Mouse (Mus musculus) cerebellum, adult 8-10 months (tissue): Measurements from ENCODE around the gene Usmg5.

ENCODE experiments used
- DNase-seq: peaks from one replicate; pipeline ENCODE4 v3.0.0; 2022

The Usmg5 gene

DNA sequence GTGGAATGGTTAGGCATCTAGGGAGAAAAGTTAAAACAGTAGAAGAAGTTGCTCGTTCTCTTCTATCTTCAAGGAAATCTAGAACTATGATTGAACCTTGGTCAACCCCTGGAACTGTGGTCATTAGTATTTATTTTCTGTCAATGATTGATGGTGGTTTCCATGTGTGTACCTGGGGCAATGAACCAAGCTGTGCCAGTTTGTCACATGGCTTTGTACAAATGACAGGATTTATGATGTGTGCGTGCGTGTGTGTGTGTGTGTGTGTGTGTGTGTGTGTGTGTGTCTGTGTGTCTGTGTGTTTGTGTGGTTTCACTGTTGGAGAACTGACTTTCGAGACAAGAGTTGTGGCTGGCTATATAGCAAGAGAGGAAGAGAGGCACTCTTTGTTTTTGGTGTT is 37.0 kb downstream of the Usmg5 start:
- DNase-seq = no peak

DNA sequence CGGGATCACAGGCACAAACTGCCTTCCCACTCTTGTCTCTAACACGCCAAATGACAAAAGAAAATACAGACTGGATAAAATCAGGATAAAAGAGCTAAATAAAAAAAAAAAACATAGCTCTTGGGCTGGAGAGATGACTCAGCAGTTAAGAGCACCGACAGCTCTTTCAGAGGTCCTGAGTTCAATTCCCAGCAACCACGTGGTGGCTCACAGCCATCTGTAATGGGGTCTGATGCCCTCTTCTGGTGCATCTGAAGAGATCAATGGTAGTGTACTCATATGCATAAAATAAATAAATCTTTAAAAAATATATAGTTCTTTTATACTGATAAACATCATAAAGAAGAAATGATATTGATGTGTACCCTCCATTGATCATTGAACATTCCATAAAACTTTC is 37.5 kb downstream of the Usmg5 start:
- DNase-seq = no peak

DNA sequence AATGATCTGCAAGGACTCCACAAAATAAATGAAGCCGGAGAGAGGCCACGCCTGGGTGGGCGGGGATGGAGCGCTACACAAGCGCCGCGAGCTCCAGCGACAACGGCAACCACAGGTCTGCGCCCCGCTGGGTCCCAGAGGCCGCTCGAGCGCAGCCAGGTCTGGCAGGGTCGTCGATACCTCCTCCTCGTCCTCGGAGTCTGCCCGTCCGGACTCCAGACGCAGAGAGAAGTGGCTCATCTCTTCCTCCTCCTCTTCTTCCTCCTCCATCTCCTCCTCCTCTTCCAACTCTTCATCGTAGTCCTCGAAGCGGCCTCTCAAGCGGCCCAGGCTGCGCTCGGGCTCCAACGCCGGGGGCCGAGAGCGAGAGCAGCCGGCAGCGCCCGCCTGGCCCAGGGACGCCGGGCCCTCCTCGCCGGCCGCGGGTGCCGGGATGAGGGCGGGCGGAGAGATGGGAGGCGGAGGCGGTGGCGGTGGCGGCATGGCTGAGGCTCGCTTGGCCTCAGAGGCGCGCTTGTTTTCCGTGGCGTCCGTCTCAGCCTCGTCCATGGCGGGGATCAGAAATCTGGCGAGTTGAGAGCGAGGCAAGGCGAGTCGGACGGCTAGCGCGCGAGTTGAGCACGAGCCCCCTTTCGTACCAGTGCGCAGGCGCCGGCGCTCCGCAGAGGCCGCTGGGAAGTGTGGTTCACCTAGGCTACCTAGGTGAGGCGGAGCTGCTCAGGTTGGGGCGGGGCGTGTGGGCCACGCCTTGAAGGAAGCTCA is 40.0 kb downstream of the Usmg5 start, which contains the start of gene Pcgf6:
Pcgf6 (minus strand) TSS at position 636 of the 762 bp plus-strand sequence.
- DNase-seq = peak; percentile 83

DNA sequence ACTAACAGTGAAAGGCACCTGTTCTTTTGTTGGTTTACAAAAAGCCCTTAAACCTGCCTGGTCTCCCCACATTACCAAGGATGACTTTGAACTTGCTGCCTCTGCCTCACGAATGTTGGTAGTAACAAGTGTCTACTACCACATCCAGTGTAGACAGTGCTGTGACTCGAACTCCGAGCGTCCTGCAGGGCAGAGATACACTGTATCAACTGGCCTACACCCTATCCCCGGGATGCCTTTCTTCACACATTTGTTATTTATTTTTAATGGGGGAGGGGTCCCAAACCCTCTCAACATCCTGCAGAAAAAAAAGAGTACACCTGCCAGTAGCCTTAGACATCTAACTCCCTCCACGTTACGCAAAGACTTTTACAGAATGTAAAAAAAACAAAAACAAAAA is 40.6 kb downstream of the Usmg5 start:
- DNase-seq = no peak

DNA sequence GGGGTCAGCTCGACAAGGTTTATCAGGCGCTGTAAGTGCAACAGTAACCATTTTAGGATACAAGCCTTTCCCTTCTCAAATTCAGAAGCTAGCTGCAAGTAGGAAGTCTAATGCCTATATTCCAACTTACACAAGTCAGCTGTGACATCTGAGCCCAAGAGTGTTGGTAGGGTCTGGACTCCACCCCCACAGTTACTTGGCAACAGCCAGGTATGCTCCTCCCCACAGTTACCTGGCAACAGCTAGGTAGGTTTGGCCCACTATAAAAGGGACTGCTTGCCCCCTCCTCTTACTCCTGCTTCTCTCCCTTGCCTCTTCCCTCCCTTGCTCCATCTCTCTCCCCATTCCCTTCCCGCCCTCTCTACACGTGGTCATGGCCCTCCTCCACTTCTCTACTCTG is 41.4 kb downstream of the Usmg5 start:
- no peak for DNase-seq

- DNase-seq = no peak
Measured at GRCm38 (mm10) chr19:47047236-47047833, 43.1 kb downstream of the Usmg5 start.

- DNase-seq = no peak
Measured at GRCm38 (mm10) chr19:47046343-47046742, 44.1 kb downstream of the Usmg5 start.

DNA sequence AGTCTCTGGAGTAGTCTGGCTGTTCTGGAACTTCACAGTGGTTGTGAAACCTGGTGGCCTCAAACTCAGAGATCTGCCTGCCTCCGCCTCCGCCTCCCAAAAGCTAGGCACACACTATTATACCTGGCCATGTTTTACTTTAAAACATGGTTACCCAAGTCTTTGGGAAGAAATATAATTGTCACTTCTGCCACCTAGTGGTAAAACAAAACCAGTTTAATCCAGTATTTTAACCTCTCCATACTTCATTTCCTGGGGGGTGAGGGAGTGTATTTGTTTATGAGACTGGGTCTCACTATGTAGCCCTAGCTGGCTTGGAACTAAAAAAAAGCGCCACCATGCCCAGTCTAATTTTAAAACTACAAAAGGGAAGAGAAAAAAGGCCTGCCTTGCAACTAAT is 46.8 kb downstream of the Usmg5 start:
- DNase-seq = no peak

- no peak for DNase-seq
Measured at GRCm38 (mm10) chr19:47040720-47041473, 49.5 kb downstream of the Usmg5 start.

GRCm38 (mm10) chr19:47036596-47036995 is 53.9 kb downstream of the Usmg5 start:
- DNase-seq = no peak

- DNase-seq = no peak
Measured at GRCm38 (mm10) chr19:47034916-47035315, 55.5 kb downstream of the Usmg5 start.
